Mouse (Mus musculus): Measurements from ENCODE around the gene Oscp1.

DNA sequence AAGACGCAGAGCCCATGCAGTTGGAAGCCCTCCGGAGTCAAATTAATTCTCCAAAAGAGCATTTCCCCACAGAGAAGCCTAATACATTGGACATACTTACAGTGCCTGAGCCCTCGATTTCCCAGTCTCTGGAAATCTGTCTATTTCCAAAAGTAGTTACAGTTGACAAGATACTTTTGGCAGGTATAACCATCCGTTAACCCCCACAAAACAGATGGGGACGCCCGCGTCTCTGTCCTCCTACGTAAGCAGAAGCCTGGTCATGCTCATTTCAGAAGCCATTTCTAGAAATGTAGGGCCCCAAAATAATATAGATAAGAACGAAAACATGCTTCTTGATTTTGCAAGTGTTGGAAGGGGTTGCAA lies 615 bp downstream of the Oscp1 start:
- TF ChIP-seq POLR2A (IDR thresholded peaks at IDR 0.05; ENCODE audit: extremely low read depth, insufficient read depth, low read length) (no peak), CTCF (IDR thresholded peaks at IDR 0.05; ENCODE audit: low read depth, low read length) (no peak)

Measured in liver, adult 2 months (tissue).